19 mouse cellular contexts compared by ENCODE assay signal in the genomic region with DNA sequence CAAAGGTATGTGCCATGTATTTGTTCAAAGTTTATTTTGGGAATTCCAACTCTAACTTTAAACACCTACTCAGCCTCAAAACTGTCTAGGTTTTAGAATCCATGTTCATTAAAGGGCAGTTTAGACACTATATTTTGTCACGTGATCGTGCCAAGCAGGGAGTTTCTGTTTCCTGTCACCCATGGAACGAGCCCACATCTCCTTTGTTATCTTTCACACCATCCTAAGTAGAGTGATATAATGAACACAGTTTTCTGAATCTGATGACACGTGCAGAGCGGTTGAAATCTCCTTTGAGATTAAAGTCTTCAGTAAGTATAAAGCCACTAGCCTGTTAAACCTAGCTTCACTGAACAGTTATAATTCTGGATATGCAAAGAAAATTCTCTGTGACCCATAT.
"Had no signal": no experiment of that assay in that cellular context is flagged by ENCODE, and none has a peak within 500 bp of the region (broad histone marks: within the 10 kb centered on the region; RNA-seq: fewer than 3 reads in every experiment).

No protein-coding gene starts in this region.

- H3K27me3 ChIP-seq: lung, embryonic 15.5 days; megakaryocyte, embryonic 14.5 days; neural tube, embryonic 12.5 days; stomach, embryonic 15.5 days had no signal

- H3K27ac ChIP-seq: lung, embryonic 15.5 days; macrophage; neural tube, embryonic 12.5 days; stomach, embryonic 15.5 days; stomach, postnatal 0 days had no signal

- H3K4me1 ChIP-seq: lung, embryonic 15.5 days; megakaryocyte, embryonic 14.5 days; neural tube, embryonic 12.5 days; stomach, embryonic 15.5 days had no signal

- H3K4me3 ChIP-seq: lung, embryonic 15.5 days; megakaryocyte, embryonic 14.5 days; myocyte; neural tube, embryonic 12.5 days; stomach, embryonic 15.5 days had no signal

- DNase-seq: liver, postnatal 0 days; lung, adult 2 months; lung, postnatal 14 days; lung, postnatal 36 days; midbrain, embryonic 14.5 days; right cerebral cortex, postnatal 14 days; thymus, adult 18-20 months; thymus, postnatal 14 days; thymus, postnatal 36 days had no signal

- H3K9ac ChIP-seq: liver, postnatal 0 days; lung, embryonic 15.5 days; neural tube, embryonic 12.5 days; stomach, embryonic 15.5 days had no signal

- H3K36me3 ChIP-seq: lung, embryonic 15.5 days; neural tube, embryonic 12.5 days; stomach, embryonic 15.5 days had no signal

- ATAC-seq: liver, postnatal 0 days; lung, postnatal 0 days; midbrain, embryonic 16.5 days had no signal

- H3K4me2 ChIP-seq: lung, embryonic 15.5 days; midbrain, embryonic 11.5 days; neural tube, embryonic 12.5 days; stomach, embryonic 15.5 days had no signal

- H3K9me3 ChIP-seq: lung, embryonic 15.5 days; megakaryocyte, embryonic 14.5 days; neural tube, embryonic 12.5 days; stomach, embryonic 15.5 days had no signal
